Mouse (Mus musculus): ENCODE data around the gene Tnfrsf22. TPM values are rescaled to one million over a fixed set of nuclear protein-coding genes. Genes with fewer than 3 reads are reported as not detected.
A peak's percentile ranks its signal among the peaks of the same experiment; 100 is the strongest.
"Not testable (repeated sequence)": the region's sequence is repeated elsewhere in the genome, so short reads cannot be mapped to it uniquely, and the experiment has no call there.

Gene Tnfrsf22
- polyA plus RNA-seq (2016; fragmentation: Nextera tagmentation; extraction: Ambion mirVana), result 1.3 and 1.5 TPM in 2 replicates

GRCm38 (mm10) chr7:143649034-143649768, at the start of gene Tnfrsf22:
Tnfrsf22 (minus strand) TSS chr7:143649661.
- Histone ChIP-seq H3K36me3 (no peaks in the 10 kb centered on the region), H3K9ac (peak within 1 kb of the TSS; percentile 36; the same call in 1 of the 2 replicates), H3K27ac (no peak within 1 kb of the TSS), H3K9me3 (replicated peaks) (peaks cover 3% of the 10 kb centered on the region; the same call in 1 of the 2 replicates), H3K4me1 (peaks cover 5% of the 10 kb centered on the region; the same call in 1 of the 2 replicates), H3K4me3 (peak within 1 kb of the TSS; percentile 60), H3K27me3 (replicated peaks) (peaks cover 10% of the 10 kb centered on the region; the same call in 1 of the 2 replicates), H3K4me2 (peak within 1 kb of the TSS; percentile 80)
- peak; percentile 81 for ATAC-seq
- 4% methylated on average over 39 of the region's 39 CpGs for WGBS (ENCODE audit: insufficient replicate concordance)

- Histone ChIP-seq H3K36me3 (no peaks in the 10 kb centered on the region), H3K4me2 (no peak overlapping the region), H3K9ac (no peak overlapping the region), H3K9me3 (replicated peaks) (no peaks in the 10 kb centered on the region), H3K27ac (no peak overlapping the region), H3K4me1 (no peaks in the 10 kb centered on the region), H3K4me3 (no peak overlapping the region), H3K27me3 (replicated peaks) (no peaks in the 10 kb centered on the region)
- ATAC-seq, result no peak
- WGBS (ENCODE audit: insufficient replicate concordance), result 48% methylated on average over 2 of the region's 2 CpGs
Observed at GRCm38 (mm10) chr7:143696140-143696539, 46.7 kb upstream of the Tnfrsf22 start.

GRCm38 (mm10) chr7:143694550-143694949, 45.1 kb upstream of the Tnfrsf22 start:
- no peak overlapping the region for H3K4me2 ChIP-seq
- no peaks in the 10 kb centered on the region for H3K27me3 ChIP-seq (replicated peaks)
- H3K4me3 ChIP-seq, result no peak overlapping the region
- H3K9ac ChIP-seq, result no peak overlapping the region
- 75% methylated on average over 7 of the region's 7 CpGs for whole genome bisulfite sequencing (ENCODE audit: insufficient replicate concordance)
- H3K27ac ChIP-seq, result no peak overlapping the region
- no peaks in the 10 kb centered on the region for H3K4me1 ChIP-seq
- no peak for ATAC-seq
- H3K36me3 ChIP-seq, result no peaks in the 10 kb centered on the region
- no peaks in the 10 kb centered on the region for H3K9me3 ChIP-seq (replicated peaks)

- H3K4me1 ChIP-seq, result no peaks in the 10 kb centered on the region
- no peak for ATAC-seq
- no peak overlapping the region for H3K4me3 ChIP-seq
- WGBS (ENCODE audit: insufficient replicate concordance), result 79% methylated on average over 12 of the region's 12 CpGs
- H3K27ac ChIP-seq, result no peak overlapping the region
- 0 out of 2 replicates have a peak, but pooled peaks cover 2% of the 10 kb centered on the region for H3K27me3 ChIP-seq (replicated peaks)
- no peaks in the 10 kb centered on the region for H3K9me3 ChIP-seq (replicated peaks)
- no peaks in the 10 kb centered on the region for H3K36me3 ChIP-seq
- H3K9ac ChIP-seq, result no peak overlapping the region
- no peak overlapping the region for H3K4me2 ChIP-seq
Observed at GRCm38 (mm10) chr7:143692746-143693510, 43.5 kb upstream of the Tnfrsf22 start.

- Histone ChIP-seq H3K36me3 (no peaks in the 10 kb centered on the region), H3K27ac (no peak overlapping the region), H3K4me2 (no peak overlapping the region), H3K27me3 (replicated peaks) (peaks cover 9% of the 10 kb centered on the region; the same call in 1 of the 2 replicates), H3K9ac (no peak overlapping the region), H3K4me3 (no peak overlapping the region), H3K9me3 (replicated peaks) (no peaks in the 10 kb centered on the region), H3K4me1 (no peaks in the 10 kb centered on the region)
- 73% methylated on average over 4 of the region's 4 CpGs for WGBS (ENCODE audit: insufficient replicate concordance)
- ATAC-seq, result no peak
Observed at GRCm38 (mm10) chr7:143691909-143692308, 42.4 kb upstream of the Tnfrsf22 start.

GRCm38 (mm10) chr7:143691181-143691580, 41.7 kb upstream of the Tnfrsf22 start:
- no peaks in the 10 kb centered on the region for H3K4me1 ChIP-seq
- H3K27ac ChIP-seq, result no peak overlapping the region
- ATAC-seq, result no peak
- H3K9me3 ChIP-seq (replicated peaks), result no peaks in the 10 kb centered on the region
- WGBS (ENCODE audit: insufficient replicate concordance), result 69% methylated on average over 5 of the region's 5 CpGs
- H3K4me3 ChIP-seq, result no peak overlapping the region
- peaks cover 9% of the 10 kb centered on the region; the same call in 1 of the 2 replicates for H3K27me3 ChIP-seq (replicated peaks)
- H3K4me2 ChIP-seq, result no peak overlapping the region
- no peaks in the 10 kb centered on the region for H3K36me3 ChIP-seq
- H3K9ac ChIP-seq, result no peak overlapping the region

- Histone ChIP-seq H3K4me1 (no peaks in the 10 kb centered on the region), H3K9ac (no peak overlapping the region), H3K4me3 (no peak overlapping the region), H3K27ac (no peak overlapping the region), H3K27me3 (replicated peaks) (peaks cover 17% of the 10 kb centered on the region), H3K36me3 (no peaks in the 10 kb centered on the region), H3K4me2 (no peak overlapping the region), H3K9me3 (replicated peaks) (no peaks in the 10 kb centered on the region)
- ATAC-seq, result no peak
- 35% methylated on average over 4 of the region's 4 CpGs for WGBS (ENCODE audit: insufficient replicate concordance)
Observed at GRCm38 (mm10) chr7:143689946-143690345, 40.5 kb upstream of the Tnfrsf22 start.

- Histone ChIP-seq H3K36me3 (no peaks in the 10 kb centered on the region), H3K4me1 (no peaks in the 10 kb centered on the region), H3K27ac (no peak overlapping the region), H3K4me2 (no peak overlapping the region), H3K27me3 (replicated peaks) (peaks cover 17% of the 10 kb centered on the region), H3K9ac (no peak overlapping the region), H3K9me3 (replicated peaks) (no peaks in the 10 kb centered on the region), H3K4me3 (no peak overlapping the region)
- ATAC-seq, result no peak
- 71% methylated on average over 7 of the region's 7 CpGs for WGBS (ENCODE audit: insufficient replicate concordance)
Observed at GRCm38 (mm10) chr7:143689481-143689880, 40.0 kb upstream of the Tnfrsf22 start.

GRCm38 (mm10) chr7:143686676-143687075, 37.2 kb upstream of the Tnfrsf22 start:
- WGBS (ENCODE audit: insufficient replicate concordance), result 62% methylated on average over 3 of the region's 3 CpGs
- H3K4me1 ChIP-seq; H3K4me2 ChIP-seq; ATAC-seq; H3K27ac ChIP-seq; H3K9me3 ChIP-seq (replicated peaks); H3K4me3 ChIP-seq; H3K9ac ChIP-seq; H3K36me3 ChIP-seq: not testable (repeated sequence)
- H3K27me3 ChIP-seq (replicated peaks), result peaks cover 17% of the 10 kb centered on the region

- not testable (repeated sequence) for H3K4me1 ChIP-seq; H3K9me3 ChIP-seq (replicated peaks); H3K9ac ChIP-seq; H3K4me3 ChIP-seq; H3K27ac ChIP-seq; H3K4me2 ChIP-seq; H3K36me3 ChIP-seq; ATAC-seq
- WGBS (ENCODE audit: insufficient replicate concordance), result 20% methylated on average over 4 of the region's 4 CpGs
- H3K27me3 ChIP-seq (replicated peaks), result peaks cover 17% of the 10 kb centered on the region
Observed at GRCm38 (mm10) chr7:143686191-143686590, 36.7 kb upstream of the Tnfrsf22 start.

GRCm38 (mm10) chr7:143685359-143686067, 36.1 kb upstream of the Tnfrsf22 start, which contains the start of gene Tnfrsf23:
Tnfrsf23 (minus strand) TSS chr7:143685872.
- Histone ChIP-seq H3K27me3 (replicated peaks) (peaks cover 17% of the 10 kb centered on the region), H3K4me1 (no peaks in the 10 kb centered on the region), H3K9ac (no peak within 1 kb of the TSS), H3K4me2 (peak within 1 kb of the TSS; percentile 66), H3K36me3 (no peaks in the 10 kb centered on the region), H3K9me3 (replicated peaks) (no peaks in the 10 kb centered on the region), H3K4me3 (peak within 1 kb of the TSS; percentile 40), H3K27ac (no peak within 1 kb of the TSS)
- ATAC-seq, result peak; percentile 82
- WGBS (ENCODE audit: insufficient replicate concordance), result 3% methylated on average over 35 of the region's 35 CpGs
